Mouse (Mus musculus) ES-E14 (cell line): ENCODE data around the gene Eefsec.

ENCODE experiments used
- CHD2 ChIP-seq: IDR thresholded peaks from 2 replicates; pipeline ENCODE4 v1.6.1; 2014; ENCODE audit warnings: mild to moderate bottlenecking, low read depth, low read length, inconsistent platforms
- HCFC1 ChIP-seq: IDR thresholded peaks from 2 replicates; pipeline ENCODE4 v1.6.1; 2012; ENCODE audit warnings: low read length, inconsistent platforms, borderline replicate concordance; ENCODE audit not compliant: insufficient read depth
- ZC3H11A ChIP-seq: IDR thresholded peaks from 2 replicates; pipeline ENCODE4 v1.6.1; 2012; ENCODE audit warnings: low read depth, mild to moderate bottlenecking, inconsistent platforms, low read length, borderline replicate concordance
- ZNF384 ChIP-seq: IDR thresholded peaks from 2 replicates; pipeline ENCODE4 v1.6.1; 2012; ENCODE audit warnings: low read depth, low read length, inconsistent platforms

- TF ChIP-seq ZNF384 (no peak), HCFC1 (no peak), ZC3H11A (no peak), CHD2 (no peak)
Observed at GRCm38 (mm10) chr6:88483111-88483510, 36.8 kb upstream of the Eefsec start.
